Mouse (Mus musculus): ENCODE data around the gene Ubac2.

DNA sequence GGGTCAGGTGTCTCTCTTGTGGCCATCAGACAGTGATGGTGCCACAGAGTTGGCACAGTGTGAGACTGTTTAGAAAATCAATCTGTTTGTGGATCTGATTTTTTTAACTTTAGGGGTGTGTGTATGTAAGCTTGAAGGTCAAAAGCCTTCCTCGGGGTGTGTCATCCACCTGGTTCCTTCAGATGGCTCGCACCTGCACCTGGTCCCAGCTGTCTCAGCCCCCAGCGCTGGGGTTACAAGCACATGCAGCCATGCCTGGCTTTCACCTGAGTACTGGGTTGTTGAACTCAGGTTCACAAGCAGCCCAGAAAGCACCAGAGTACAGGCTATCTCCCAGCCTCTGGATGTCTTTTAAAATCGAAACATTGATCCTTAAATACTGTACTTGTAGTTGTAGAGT is 115.2 kb downstream of the Ubac2 start:
- TF ChIP-seq CTCF (IDR thresholded peaks at IDR 0.05) = no peak
- no peak for TF ChIP-seq EP300 (IDR thresholded peaks at IDR 0.05)

All from lung, postnatal 0 days (tissue).